Mouse (Mus musculus) cerebellum, adult 2 months (tissue): ENCODE measurements at regions not wholly inside any gene's neighbourhood (a gene's known extent, or its start where the extent isn't known, plus 50 kb on each side); places are given as distances from the start of the nearest gene placed in this dataset.

ENCODE experiments used
- CTCF ChIP-seq: fragments of 200-500 bp; IDR thresholded peaks from 2 replicates; pipeline ENCODE4 v1.5.1; 2011; ENCODE audit warnings: low read depth, mild to moderate bottlenecking, control low read depth, low read length, moderate library complexity, borderline replicate concordance; ENCODE audit not compliant: insufficient read depth
- POLR2A ChIP-seq: fragments of 200-500 bp; IDR thresholded peaks from 2 replicates; pipeline ENCODE4 v1.6.1; 2011; ENCODE audit warnings: low read length, control low read depth, borderline replicate concordance; ENCODE audit not compliant: insufficient read depth

DNA sequence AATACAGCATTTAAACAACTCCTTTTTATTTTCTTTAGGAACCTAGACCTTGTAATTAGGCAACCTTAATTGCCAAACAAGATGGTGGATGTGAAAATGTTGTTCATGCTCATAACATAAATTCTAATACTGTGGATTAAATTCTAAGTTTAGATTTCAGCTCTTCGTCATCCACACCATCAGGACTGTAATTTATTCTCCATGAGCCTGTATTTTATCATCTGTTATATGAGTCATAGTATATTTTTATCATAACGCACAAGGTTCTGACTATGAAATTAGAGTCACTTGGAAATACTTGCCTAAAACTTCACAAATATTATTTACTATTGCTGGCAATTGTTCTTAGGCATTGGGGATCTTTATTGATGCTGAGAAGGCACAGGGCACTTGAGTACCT, 582.7 kb upstream of the BB014433 start:
- TF ChIP-seq CTCF (no peak), POLR2A (no peak)
